11 mouse cellular contexts compared by ENCODE assay signal in the genomic region with DNA sequence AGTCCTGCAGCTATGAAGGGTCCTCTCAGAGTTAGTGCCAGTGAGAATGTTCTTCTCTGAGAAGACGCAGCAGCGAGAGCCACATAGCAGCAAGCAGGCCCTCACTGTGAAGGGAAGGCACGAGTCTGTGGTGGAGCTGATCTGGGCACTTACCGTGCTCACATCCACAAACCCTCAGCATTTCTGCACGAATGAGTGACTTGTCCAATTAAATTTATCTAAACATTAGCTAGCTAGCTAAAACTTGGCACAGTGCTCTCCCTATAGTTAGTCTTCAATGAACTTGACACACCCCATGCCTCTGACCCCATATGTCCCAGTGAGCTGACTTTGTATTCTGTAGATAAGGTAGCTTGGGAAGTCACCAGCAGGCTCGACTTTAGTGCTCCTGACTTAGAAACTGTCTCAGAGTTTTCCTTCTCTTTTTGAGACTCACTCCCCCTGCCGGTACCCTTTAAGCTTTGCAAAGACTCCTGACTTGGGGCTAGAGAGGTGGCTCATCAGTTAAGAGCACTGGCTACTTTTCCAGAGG. TPM values are rescaled to one million over a fixed set of nuclear protein-coding genes. Genes with fewer than 3 reads are reported as not detected.
DNase-seq lines count a peak whose midpoint lies in the region; ATAC-seq and TF ChIP-seq lines count a peak whose summit lies in the region.
"Had no signal": no experiment of that assay in that cellular context is flagged by ENCODE, and none has a peak within 500 bp of the region (broad histone marks: within the 10 kb centered on the region; RNA-seq: fewer than 3 reads in every experiment).

No protein-coding gene starts in this region.

- H3K9me3 ChIP-seq in liver, embryonic 14.5 days (ENCODE audit: control insufficient read depth, low read length): no peaks in the 10 kb centered on the region
- no peaks in the 10 kb centered on the region for H3K9me3 ChIP-seq in forebrain, embryonic 14.5 days (replicated peaks; ENCODE audit: control insufficient read depth, low read length)
- no peaks in the 10 kb centered on the region for H3K9me3 ChIP-seq in hindbrain, embryonic 13.5 days
- H3K9me3 ChIP-seq: forebrain, embryonic 15.5 days had no signal

- peak; percentile 47 for ATAC-seq in liver, embryonic 14.5 days (ENCODE audit: insufficient read depth)
- no peak for ATAC-seq in forebrain, embryonic 14.5 days
- no peak for ATAC-seq in hindbrain, embryonic 13.5 days (ENCODE audit: low FRiP score)

- H3K36me3 ChIP-seq in liver, embryonic 14.5 days (replicated peaks; ENCODE audit: control insufficient read depth, insufficient read depth, low read depth): no peaks in the 10 kb centered on the region
- 0 out of 2 replicates have a peak, but pooled peaks cover 3% of the 10 kb centered on the region for H3K36me3 ChIP-seq in forebrain, embryonic 14.5 days (ENCODE audit: control insufficient read depth, insufficient read depth, low read length)
- H3K36me3 ChIP-seq in hindbrain, embryonic 13.5 days: no peaks in the 10 kb centered on the region
- H3K36me3 ChIP-seq: forebrain, embryonic 15.5 days had no signal

- no peak overlapping the region for H3K9ac ChIP-seq in liver, embryonic 14.5 days (replicated peaks)
- no peak overlapping the region for H3K9ac ChIP-seq in forebrain, embryonic 14.5 days (ENCODE audit: low read length)
- H3K9ac ChIP-seq in hindbrain, embryonic 13.5 days: no peak overlapping the region
- H3K9ac ChIP-seq: forebrain, embryonic 15.5 days had no signal

- WGBS in liver, embryonic 14.5 days (ENCODE audit: insufficient replicate concordance): 64% methylated on average over 7 of the region's 7 CpGs
- WGBS in forebrain, embryonic 14.5 days: 74% methylated on average over 7 of the region's 7 CpGs
- 77% methylated on average over 7 of the region's 7 CpGs for WGBS in hindbrain, embryonic 13.5 days

- H3K27ac ChIP-seq in liver, embryonic 14.5 days: no peak overlapping the region
- H3K27ac ChIP-seq in forebrain, embryonic 14.5 days (ENCODE audit: low read depth, low read length): no peak overlapping the region
- no peak overlapping the region for H3K27ac ChIP-seq in hindbrain, embryonic 13.5 days
- H3K27ac ChIP-seq: forebrain, embryonic 15.5 days had no signal

- TF ChIP-seq EP300 in liver, embryonic 14.5 days (IDR thresholded peaks at IDR 0.05; ENCODE audit: low read depth): no peak

- no peaks in the 10 kb centered on the region for H3K27me3 ChIP-seq in liver, embryonic 14.5 days (ENCODE audit: control insufficient read depth, insufficient read depth, low read length)
- H3K27me3 ChIP-seq in forebrain, embryonic 14.5 days (replicated peaks; ENCODE audit: control insufficient read depth, insufficient read depth, low read length): no peaks in the 10 kb centered on the region
- no peaks in the 10 kb centered on the region for H3K27me3 ChIP-seq in hindbrain, embryonic 13.5 days
- H3K27me3 ChIP-seq: forebrain, embryonic 15.5 days had no signal

- TF ChIP-seq CTCF in liver, embryonic 14.5 days (IDR thresholded peaks at IDR 0.05; ENCODE audit: low read depth): no peak

- no peak overlapping the region for H3K4me2 ChIP-seq in liver, embryonic 14.5 days (ENCODE audit: low read depth)
- no peak overlapping the region for H3K4me2 ChIP-seq in forebrain, embryonic 14.5 days (ENCODE audit: low read length)
- H3K4me2 ChIP-seq in hindbrain, embryonic 13.5 days: no peak overlapping the region
- H3K4me2 ChIP-seq: forebrain, embryonic 15.5 days had no signal

- H3K4me1 ChIP-seq in liver, embryonic 14.5 days (replicated peaks; ENCODE audit: control insufficient read depth in 2 of 2, insufficient read depth in 2 of 2, low read length in 1 of 2): peaks cover 0 to 3% of the 10 kb centered on the region in 2 experiments; a peak in 2 of 4 replicates
- H3K4me1 ChIP-seq in forebrain, embryonic 14.5 days (ENCODE audit: control insufficient read depth, insufficient read depth, low read length): no peaks in the 10 kb centered on the region
- H3K4me1 ChIP-seq in hindbrain, embryonic 13.5 days (replicated peaks): 0 out of 2 replicates have a peak, but pooled peaks cover 3% of the 10 kb centered on the region
- H3K4me1 ChIP-seq: forebrain, embryonic 15.5 days had no signal

- no peak overlapping the region for H3K4me3 ChIP-seq in liver, embryonic 14.5 days (ENCODE audit: insufficient read depth in 1 of 2, low read depth in 2 of 2, low read length in 2 of 2)
- no peak overlapping the region for H3K4me3 ChIP-seq in forebrain, embryonic 14.5 days (ENCODE audit: low read depth, low read length)
- H3K4me3 ChIP-seq in hindbrain, embryonic 13.5 days: no peak overlapping the region
- H3K4me3 ChIP-seq: forebrain, embryonic 15.5 days had no signal

- peak; percentile 10 for DNase-seq in A20 (ENCODE audit: low read depth, low spot score)
- peak; percentile 83 for DNase-seq in Muller cell, postnatal 12 days (ENCODE audit: inconsistent ontology term)
- peak; percentile 48 for DNase-seq in induced T-regulatory cell, adult 2 months (ENCODE audit: low read depth)
- no peak for DNase-seq in liver, embryonic 14.5 days (ENCODE audit: low read depth in 3 of 3, low spot score in 3 of 3)
- DNase-seq in frontal cortex, postnatal 25 days (ENCODE audit: low spot score in 2 of 2): no peak
- no peak for DNase-seq in forebrain, embryonic 14.5 days (ENCODE audit: low spot score)
- no peak for DNase-seq in cerebellum, adult 11 months
- DNase-seq: adrenal gland, postnatal 25 days had no signal

RNA-seq across cellular contexts. Expression of gene Phxr2, which starts 39.7 kb away (rescaled TPM):
- polyA plus RNA-seq in liver, embryonic 14.5 days (2012; rRNA removed): not detected in 2 replicates
- not detected in 2 replicates for polyA plus RNA-seq in liver, embryonic 14.5 days (2014; fragmentation: Nextera tagmentation; extraction: Ambion mirVana)
- polyA plus RNA-seq in forebrain, embryonic 14.5 days (2014; fragmentation: Nextera tagmentation; extraction: Ambion mirVana): not detected in 2 replicates
- not detected in 2 replicates for polyA plus RNA-seq in hindbrain, embryonic 13.5 days (2015; fragmentation: Nextera tagmentation; extraction: Ambion mirVana)
- polyA plus RNA-seq: forebrain, embryonic 15.5 days; spleen, adult 2 months had no signal

RNA-seq across cellular contexts. Expression of gene Galnt4, which starts 57.9 kb away (rescaled TPM):
- 0.63 and 0.81 TPM in 2 replicates for polyA plus RNA-seq in liver, embryonic 14.5 days (2012; rRNA removed)
- 2.7 and 2.9 TPM in 2 replicates for polyA plus RNA-seq in liver, embryonic 14.5 days (2014; fragmentation: Nextera tagmentation; extraction: Ambion mirVana)
- 2.3 and 3.2 TPM in 2 replicates for polyA plus RNA-seq in forebrain, embryonic 14.5 days (2014; fragmentation: Nextera tagmentation; extraction: Ambion mirVana)
- polyA plus RNA-seq in hindbrain, embryonic 13.5 days (2015; fragmentation: Nextera tagmentation; extraction: Ambion mirVana): 3.1 and 3.9 TPM in 2 replicates

RNA-seq across cellular contexts. Expression of gene Poc1b, which starts 59.0 kb away (rescaled TPM):
- 5.6 TPM in 2 replicates for polyA plus RNA-seq in liver, embryonic 14.5 days (2012; rRNA removed)
- 5.9 and 7.2 TPM in 2 replicates for polyA plus RNA-seq in liver, embryonic 14.5 days (2014; fragmentation: Nextera tagmentation; extraction: Ambion mirVana)
- polyA plus RNA-seq in forebrain, embryonic 14.5 days (2014; fragmentation: Nextera tagmentation; extraction: Ambion mirVana): 20.4 and 20.8 TPM in 2 replicates
- 10.1 and 11.9 TPM in 2 replicates for polyA plus RNA-seq in hindbrain, embryonic 13.5 days (2015; fragmentation: Nextera tagmentation; extraction: Ambion mirVana)

Comparison
In these comparisons a context has a peak if more than half of its experiments do, and no peak if none do; other contexts are left out.
1. DNase-seq: peak in A20 (single experiment), Muller cell, postnatal 12 days (single experiment) and induced T-regulatory cell, adult 2 months (single experiment); none in liver, embryonic 14.5 days (0 of 3), frontal cortex, postnatal 25 days (0 of 2), forebrain, embryonic 14.5 days (single experiment) and cerebellum, adult 11 months (single experiment).